Mouse (Mus musculus) adrenal gland, postnatal 14 days (tissue): ENCODE measurements at regions not wholly inside any gene's neighbourhood (a gene's known extent, or its start where the extent isn't known, plus 50 kb on each side); places are given as distances from the start of the nearest gene placed in this dataset.

Experiments
- DNase-seq: peaks from one replicate; pipeline ENCODE4 v3.0.0; 2021; ENCODE audit warnings: mixed read lengths

- DNase-seq, result peak; percentile 44
Observed at GRCm38 (mm10) chr1:182071922-182072321, 52.1 kb upstream of the Enah start.

GRCm38 (mm10) chr1:182073180-182073579, 51.4 kb upstream of the Srp9 start:
- no peak for DNase-seq

GRCm38 (mm10) chr1:182074265-182074664, 50.3 kb upstream of the Srp9 start:
- no peak for DNase-seq
